Mouse (Mus musculus) forelimb bud, embryonic 11.5 days (tissue): ENCODE data around the gene Paqr5.

Experiments used
- DNase-seq: peaks from one replicate; pipeline ENCODE4 v3.0.0-alpha.2; 2012; ENCODE audit warnings: low read depth, low spot score

Gene Paqr5

GRCm38 (mm10) chr9:62026600-62026999, at the start of gene Paqr5:
TSS of gene Paqr5 (minus strand) at chr9:62026856.
- DNase-seq = peak; percentile 10

- DNase-seq = no peak
These were observed 35.6 kb upstream of the Paqr5 start for GRCm38 (mm10) chr9:62062234-62062633.

GRCm38 (mm10) chr9:62060431-62060830, 33.8 kb upstream of the Paqr5 start:
- no peak for DNase-seq

- DNase-seq = no peak
These were observed 33.3 kb upstream of the Paqr5 start for GRCm38 (mm10) chr9:62059941-62060340.

- no peak for DNase-seq
These were observed 31.3 kb upstream of the Paqr5 start for GRCm38 (mm10) chr9:62057881-62058506.

GRCm38 (mm10) chr9:62056206-62056605, 29.6 kb upstream of the Paqr5 start:
- no peak for DNase-seq

GRCm38 (mm10) chr9:62050801-62051200, 24.1 kb upstream of the Paqr5 start:
- peak; percentile 27 for DNase-seq

GRCm38 (mm10) chr9:62049166-62049565, 22.5 kb upstream of the Paqr5 start:
- no peak for DNase-seq

GRCm38 (mm10) chr9:62042167-62042566, 15.5 kb upstream of the Paqr5 start:
- no peak for DNase-seq

GRCm38 (mm10) chr9:62040008-62040608, 13.5 kb upstream of the Paqr5 start:
- peak; percentile 83 for DNase-seq

- DNase-seq = no peak
These were observed 9.2 kb upstream of the Paqr5 start for GRCm38 (mm10) chr9:62035806-62036205.

GRCm38 (mm10) chr9:62032206-62032605, 5.5 kb upstream of the Paqr5 start:
- no peak for DNase-seq

- DNase-seq = no peak
These were observed 1.4 kb upstream of the Paqr5 start for GRCm38 (mm10) chr9:62028072-62028471.

GRCm38 (mm10) chr9:62025056-62025455, 1.6 kb downstream of the Paqr5 start:
- no peak for DNase-seq

- DNase-seq = peak; percentile 17
These were observed 2.8 kb downstream of the Paqr5 start for GRCm38 (mm10) chr9:62023879-62024278.

- DNase-seq = no peak
These were observed 3.5 kb downstream of the Paqr5 start for GRCm38 (mm10) chr9:62022961-62023680.

- DNase-seq = no peak
These were observed 5.0 kb downstream of the Paqr5 start for GRCm38 (mm10) chr9:62021583-62022120.

- no peak for DNase-seq
These were observed 6.4 kb downstream of the Paqr5 start for GRCm38 (mm10) chr9:62020259-62020658.

GRCm38 (mm10) chr9:62018229-62019093, 8.2 kb downstream of the Paqr5 start:
- no peak for DNase-seq

GRCm38 (mm10) chr9:62017329-62017728, 9.3 kb downstream of the Paqr5 start:
- no peak for DNase-seq

- DNase-seq = no peak
These were observed 11.2 kb downstream of the Paqr5 start for GRCm38 (mm10) chr9:62015504-62015903.
